Mouse (Mus musculus) gastrocnemius, postnatal 36 days (tissue): ENCODE results near the gene Maml1. TPM values are rescaled to one million over a fixed set of nuclear protein-coding genes. Genes with fewer than 3 reads are reported as not detected.

Source experiments
- DNase-seq, 2 experiments: peaks; one replicate each; pipeline ENCODE4 v3.0.0; 2022
- intact Hi-C: fragments of 180-260 bp; cut with DNase I; formaldehyde crosslinking; loops from one replicate; pipeline ENCODE4 v1.15.1; 2025
- total RNA-seq, 2 experiments: library from RNA; stranded (reverse); gene quantifications; 2 replicates each; pipeline ENCODE4 v1.2.3; 2021

Gene Maml1
- total RNA-seq, 2 experiments from 2014 or later, result 4.8 to 6.3 TPM

DNA sequence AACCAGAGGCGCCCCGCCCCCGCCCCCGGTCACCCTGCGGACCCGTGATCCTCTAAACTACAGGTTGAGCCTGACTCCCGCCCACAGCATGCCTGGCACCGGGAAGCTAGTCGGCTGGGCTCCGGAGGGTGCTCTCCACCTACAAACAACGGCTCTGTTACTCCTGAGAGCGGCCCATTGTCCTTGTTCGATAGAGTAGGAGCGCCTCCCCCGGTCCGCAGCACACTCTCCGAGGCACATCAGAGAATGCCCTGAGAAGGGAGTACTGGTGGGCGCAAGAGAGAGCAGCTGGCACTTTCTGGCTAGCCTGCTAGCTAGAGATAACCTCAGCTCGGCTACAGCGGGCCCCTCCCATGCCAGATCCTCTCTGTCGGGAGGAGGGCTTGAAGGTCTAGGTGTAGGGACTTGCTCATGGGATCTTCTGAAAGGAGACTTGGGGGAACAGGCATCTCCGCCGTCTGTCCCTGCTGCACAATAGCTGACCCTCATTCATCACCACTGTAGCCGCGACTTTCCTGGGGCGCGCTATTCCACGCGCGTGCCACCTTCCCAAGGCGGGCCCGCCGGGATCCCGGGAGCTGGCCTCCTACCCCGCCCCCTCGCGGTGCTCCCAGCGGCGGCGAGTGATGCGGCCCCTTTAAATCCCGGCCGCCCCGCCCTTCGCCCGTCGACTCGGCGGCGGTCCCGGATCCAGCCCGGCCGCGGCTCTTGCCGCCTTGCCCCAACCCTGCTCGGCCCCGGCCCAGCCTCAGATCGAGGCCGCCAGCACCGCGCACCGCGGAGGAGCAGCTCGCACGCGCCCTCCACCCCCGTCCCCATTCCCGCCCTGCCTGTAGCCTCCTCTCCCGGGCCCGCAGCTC, 67.2 kb downstream of the Maml1 start:
- DNase-seq, result peak; percentile 85 to 87
- intact Hi-C loops, result loop anchor here (2.0 kb wide), 1 partner anchor 14 kb away; the partner anchor contains the start of genes Mgat4b and Sqstm1

DNA sequence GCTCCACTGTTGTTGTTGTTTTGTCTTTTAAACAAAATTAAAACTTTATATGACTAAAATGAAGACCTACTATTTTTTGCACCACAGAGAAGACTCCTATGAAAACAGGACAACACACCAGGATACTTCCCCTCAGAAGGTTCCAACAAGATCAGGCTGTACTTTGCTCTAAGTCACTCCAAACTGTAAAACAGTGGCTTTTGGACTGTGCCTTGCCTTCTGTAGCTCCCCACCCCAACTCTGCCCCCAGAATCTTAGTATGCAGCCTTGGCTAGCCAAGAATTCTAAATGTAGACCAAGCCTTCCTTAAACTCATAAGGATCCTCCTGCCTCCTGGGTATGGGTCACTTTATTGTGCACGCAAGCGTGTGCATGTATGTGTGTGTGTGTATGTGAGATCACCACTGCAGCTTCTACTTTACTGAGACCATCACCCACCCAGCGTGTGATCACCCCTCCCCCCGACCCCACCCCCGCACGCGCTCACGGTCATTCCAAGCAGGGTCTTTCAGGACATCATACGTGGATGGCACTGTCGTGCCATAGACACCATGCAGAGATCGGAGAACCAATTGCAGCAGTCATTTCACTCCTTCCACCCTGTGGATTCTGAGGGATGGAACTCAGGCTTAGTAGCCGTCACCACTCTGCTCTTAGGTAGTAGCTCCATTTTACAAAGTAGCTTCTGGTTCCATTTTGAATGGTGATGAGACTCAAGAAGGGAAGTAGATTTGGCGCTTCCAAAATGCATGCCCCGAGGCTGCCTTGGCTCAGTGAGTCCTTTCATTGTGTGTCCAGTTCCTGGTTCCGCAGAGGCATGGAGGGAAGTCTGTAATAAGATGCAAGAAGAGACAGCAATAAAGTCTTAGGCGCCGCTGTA, 68.1 kb downstream of the Maml1 start:
- DNase-seq, result no peak
- intact Hi-C loops, result loop anchor here (2.0 kb wide), 1 partner anchor 13 kb away; the partner anchor contains the start of genes Mgat4b and Sqstm1

GRCm38 (mm10) chr11:50222559-50223276, 69.4 kb downstream of the Maml1 start:
- no peak for DNase-seq
- intact Hi-C loops, result no loop called here

- intact Hi-C loops, result no loop called here
- DNase-seq, result no peak
These were observed 72.3 kb downstream of the Maml1 start for GRCm38 (mm10) chr11:50219833-50220232.

DNA sequence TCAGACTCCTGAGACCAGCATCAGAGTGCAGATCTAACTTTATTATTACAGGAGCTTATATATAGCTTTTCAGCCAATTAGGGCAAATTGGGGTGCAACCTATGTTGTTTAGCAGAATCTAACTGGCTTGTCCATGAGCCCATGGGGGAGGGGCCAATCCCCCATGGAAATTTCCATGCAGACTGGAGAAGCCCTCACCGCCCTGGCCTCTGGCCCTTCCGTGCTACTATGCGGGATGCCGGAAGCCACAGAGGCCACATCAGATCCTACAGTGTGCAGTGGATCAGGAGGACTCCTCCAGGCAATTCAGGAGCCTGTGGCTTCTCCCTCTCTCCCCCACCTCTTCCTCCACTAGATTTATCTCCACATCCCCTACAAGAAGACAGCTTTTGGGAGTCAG, 74.3 kb downstream of the Maml1 start:
- intact Hi-C loops, result no loop called here
- DNase-seq, result no peak

DNA sequence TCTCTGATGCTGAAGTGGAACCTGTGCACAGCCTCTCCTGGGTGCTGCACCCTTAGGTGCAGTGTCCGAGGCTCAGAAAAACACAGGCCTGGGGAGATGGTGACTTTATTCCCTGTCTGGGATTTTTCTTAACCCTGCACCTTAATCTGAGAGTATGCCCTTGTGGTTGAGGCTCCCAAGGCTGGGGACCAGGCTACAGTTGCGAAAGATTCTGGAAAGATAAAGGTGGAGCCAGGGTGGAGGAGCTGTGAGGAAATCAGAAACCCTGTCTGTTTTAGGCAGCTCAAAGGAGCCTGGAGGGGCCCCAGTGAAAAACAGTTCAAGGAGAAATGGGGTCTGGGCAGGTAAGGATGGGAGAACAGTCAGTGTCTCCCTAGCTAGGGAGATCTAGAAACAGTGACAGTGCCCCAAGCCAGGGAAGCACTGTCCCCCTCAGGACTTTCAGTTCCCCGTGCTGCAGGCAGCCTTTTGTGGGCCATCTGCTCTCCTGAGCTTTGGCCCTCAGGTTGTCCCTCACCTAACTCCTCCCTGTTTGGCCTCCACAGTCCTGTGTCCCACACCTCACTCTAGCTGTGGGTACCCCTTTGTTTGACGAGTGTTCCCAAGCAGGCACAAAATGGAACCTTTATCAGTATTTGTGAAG, 75.3 kb downstream of the Maml1 start:
- intact Hi-C loops, result no loop called here
- no peak for DNase-seq

DNA sequence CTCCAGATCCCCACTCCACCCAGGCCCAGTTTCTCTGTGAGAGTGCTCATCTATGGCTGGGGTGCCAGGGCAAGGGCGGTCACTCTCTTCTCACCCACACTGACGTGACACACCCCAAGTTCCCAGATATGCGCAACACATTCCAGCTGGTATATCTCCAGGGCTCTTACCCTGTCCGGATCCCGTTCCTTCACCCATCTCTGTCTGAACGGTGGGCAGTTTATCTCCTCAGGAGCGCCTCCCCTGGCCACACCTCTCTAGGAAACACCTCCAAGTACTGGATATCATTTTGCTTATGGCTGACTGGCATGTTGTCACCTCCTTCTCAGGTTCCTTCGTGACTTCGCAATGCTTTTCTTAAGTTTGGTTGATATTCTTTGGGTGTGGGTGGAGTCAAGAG, 76.5 kb downstream of the Maml1 start:
- DNase-seq, result no peak
- intact Hi-C loops, result no loop called here

DNA sequence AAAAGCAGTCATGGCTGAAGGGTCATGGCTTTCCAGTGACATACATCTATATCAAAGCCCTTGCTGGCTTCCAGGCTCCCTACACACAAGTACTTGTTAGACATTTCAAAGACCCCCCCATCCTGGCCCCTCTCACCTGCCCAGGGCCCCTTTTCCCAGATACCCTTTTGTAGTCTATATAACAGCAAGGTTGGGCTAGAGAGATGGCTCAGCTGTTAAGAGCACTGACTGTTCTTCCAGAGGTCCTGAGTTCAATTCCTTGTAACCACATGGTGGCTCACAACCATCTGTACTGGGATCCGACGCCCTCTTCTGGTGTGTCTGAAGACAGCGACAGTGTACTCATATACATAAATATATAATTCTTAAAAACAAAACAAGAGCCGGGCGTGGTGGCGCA, 77.5 kb downstream of the Maml1 start:
- intact Hi-C loops, result no loop called here
- DNase-seq, result no peak

- intact Hi-C loops, result no loop called here
- DNase-seq, result peak; percentile 74 to 79
These were observed 79.0 kb downstream of the Maml1 start for GRCm38 (mm10) chr11:50212848-50213758.

DNA sequence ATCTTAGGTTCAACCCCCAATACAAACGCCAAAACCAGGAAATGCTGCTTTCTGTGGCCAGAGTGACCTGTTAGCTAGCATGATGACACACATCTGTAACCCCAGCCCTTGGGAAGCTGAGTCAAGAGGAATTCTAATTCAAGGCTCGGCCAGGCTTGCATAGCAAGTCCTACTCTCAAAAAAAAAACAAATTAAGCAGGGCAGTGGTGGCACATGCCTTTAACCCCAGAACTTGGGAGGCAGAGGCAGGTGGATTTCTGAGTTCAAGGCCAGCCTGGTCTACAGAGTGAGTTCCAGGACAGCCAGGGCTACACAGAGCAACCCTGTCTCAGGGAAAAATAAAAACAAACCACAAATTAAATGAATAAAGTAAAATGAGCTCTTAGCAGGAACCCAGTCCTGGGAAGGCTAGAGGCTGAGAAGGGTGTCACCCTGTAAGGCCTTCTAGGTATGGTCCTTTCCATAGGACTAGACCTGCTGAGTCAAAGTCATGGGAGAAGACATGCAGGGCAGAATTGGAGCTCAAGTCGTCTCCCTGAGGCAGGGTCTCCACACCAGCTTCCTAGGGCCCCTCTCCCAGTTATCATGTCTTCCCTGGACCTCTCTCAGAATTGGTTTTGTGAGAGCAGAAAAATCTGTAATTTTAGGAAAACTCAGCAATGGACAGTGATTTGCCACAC, 79.9 kb downstream of the Maml1 start:
- no peak for DNase-seq
- intact Hi-C loops, result no loop called here

DNA sequence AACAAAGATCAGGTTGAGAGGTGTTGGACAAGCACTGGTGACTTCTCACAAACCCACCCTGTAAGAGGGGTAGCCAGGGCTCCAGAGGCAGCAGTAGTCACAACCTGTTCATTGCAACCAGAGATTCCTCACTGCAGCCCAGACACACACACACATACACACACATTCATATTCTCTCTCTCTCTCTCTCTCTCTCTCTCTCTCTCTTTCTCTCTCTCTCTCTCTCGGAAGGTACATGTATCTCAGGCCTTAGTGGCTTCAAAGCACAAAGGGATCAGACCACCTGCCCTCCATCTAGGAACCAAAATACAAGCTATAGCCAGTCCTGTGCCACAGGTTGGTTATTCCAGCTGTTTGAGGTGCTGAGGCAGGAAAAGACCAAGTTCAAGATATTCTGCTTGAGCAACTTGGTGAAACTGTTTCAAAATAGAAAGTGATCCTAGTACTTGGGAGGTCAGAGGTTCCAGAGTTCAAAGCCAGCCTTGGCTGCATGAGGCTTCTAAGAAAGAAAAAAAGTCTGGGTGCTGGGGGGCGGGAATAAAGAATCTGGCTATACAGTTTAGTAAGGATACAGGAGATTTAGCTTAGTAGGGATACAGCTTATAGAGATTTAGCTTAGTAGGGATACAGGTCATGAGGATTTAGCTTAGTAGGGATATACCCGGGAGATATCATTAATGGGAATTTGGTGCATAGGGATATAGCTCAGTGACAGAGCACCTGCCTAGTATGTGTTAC, 80.6 kb downstream of the Maml1 start:
- intact Hi-C loops, result loop anchor here (2.0 kb wide), 1 partner anchor 13 kb away; no protein-coding TSS in a partner anchor
- DNase-seq, result no peak

DNA sequence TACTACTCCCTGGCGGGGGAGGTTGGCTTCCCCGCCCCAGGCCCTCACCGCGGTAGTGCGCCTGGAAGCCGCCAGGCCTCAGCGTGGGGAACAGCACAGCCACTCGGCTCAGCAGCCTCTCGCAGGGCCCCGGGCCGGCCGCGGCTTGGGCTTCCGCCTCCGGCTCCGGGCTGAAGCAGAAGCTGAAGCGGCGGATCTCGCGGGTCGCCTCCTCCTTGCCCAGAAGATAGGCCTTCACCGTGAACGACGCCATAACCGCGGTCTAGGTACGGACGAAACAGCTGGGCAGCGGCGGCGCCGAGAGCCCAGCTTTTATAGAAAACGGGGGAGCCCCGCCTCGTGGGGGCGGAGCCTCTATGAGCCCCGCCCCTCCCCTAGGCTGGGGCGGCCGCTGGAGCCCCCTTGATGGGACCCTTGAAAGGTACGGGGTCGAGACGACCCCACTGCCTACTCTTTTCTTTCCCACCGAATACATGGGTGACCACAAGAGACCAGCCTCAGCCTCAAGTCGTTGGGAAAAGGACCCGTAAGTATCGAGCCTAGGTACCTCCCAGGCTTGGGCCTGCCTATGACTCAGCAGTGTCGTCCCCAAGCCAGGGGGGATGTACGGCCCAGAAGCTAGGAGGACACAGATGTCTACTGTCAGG, 81.5 kb downstream of the Maml1 start, which contains the start of the genes Sqstm1 and Mgat4b:
Gene Sqstm1, minus strand, starts transcription at position 323 of the 647 bp plus-strand sequence.
Gene Mgat4b, plus strand, starts transcription at position 386 of the 647 bp plus-strand sequence.
- intact Hi-C loops, result loop anchor here (2.0 kb wide), 1 partner anchor 14 kb away; no protein-coding TSS in a partner anchor
- peak; percentile 77 to 88 for DNase-seq

DNA sequence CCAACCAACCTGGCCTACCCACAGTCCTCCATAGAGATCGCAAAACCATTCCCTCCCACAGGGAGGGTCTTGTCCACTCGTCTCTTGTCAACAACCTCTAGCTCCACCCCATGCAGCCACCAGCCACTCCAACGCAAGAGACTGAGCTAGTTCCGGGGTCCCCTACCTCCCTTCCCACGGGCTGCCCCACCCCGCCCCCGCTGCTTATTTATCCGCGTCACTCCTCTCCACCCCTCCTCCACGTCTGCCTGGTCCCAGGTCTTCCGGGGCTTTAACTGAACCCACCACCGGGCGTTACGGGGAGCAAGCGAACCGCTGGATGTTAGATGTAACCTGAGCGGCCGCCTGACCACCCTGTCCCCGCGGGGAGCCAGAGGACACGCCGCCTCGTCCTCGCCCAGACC, 82.0 kb downstream of the Maml1 start:
- DNase-seq, result peak; percentile 76 to 91
- intact Hi-C loops, result loop anchor here (2.0 kb wide), 1 partner anchor 15 kb away; no protein-coding TSS in a partner anchor

DNA sequence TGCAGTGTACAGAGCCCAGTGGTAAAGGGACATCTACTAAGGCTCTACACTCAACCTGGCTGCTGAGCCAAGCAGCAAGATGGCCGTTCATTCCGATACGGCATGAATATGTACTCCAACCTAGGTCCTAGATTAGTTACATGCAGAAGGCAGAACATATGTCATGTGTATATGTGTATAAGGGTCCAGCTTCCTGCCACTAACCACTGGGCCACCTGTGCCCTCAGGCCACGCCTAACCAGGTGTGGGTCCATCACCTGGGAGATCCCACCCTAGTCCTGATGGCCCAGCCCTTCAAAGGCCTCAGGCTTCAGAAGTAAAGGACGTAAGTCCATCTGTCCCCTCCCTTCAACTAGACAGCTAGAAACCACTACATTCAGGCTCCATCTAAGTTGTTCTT, 84.1 kb downstream of the Maml1 start:
- intact Hi-C loops, result no loop called here
- DNase-seq, result no peak

- intact Hi-C loops, result no loop called here
- DNase-seq, result no peak
These were observed 84.8 kb downstream of the Maml1 start for GRCm38 (mm10) chr11:50207344-50207743.

- no peak for DNase-seq
- intact Hi-C loops, result no loop called here
These were observed 86.1 kb downstream of the Maml1 start for GRCm38 (mm10) chr11:50206037-50206436.
